Mouse (Mus musculus): Measurements from ENCODE around the gene Nosip.

GRCm38 (mm10) chr7:45040851-45041250 is 21.4 kb upstream of the Nosip start:
- TF ChIP-seq CTCF (IDR thresholded peaks at IDR 0.05; ENCODE audit: low read depth, low read length): no peak
- no peak for TF ChIP-seq POLR2A (IDR thresholded peaks at IDR 0.05; ENCODE audit: borderline replicate concordance, low read depth, low read length)
